Mouse (Mus musculus) lung, postnatal 14 days (tissue): ENCODE data around the gene Nr2f1.

ENCODE experiments used
- DNase-seq: peaks from one replicate; pipeline ENCODE4 v3.0.0; 2021

The Nr2f1 gene

GRCm38 (mm10) chr13:78178771-78179170 is 20.8 kb downstream of the Nr2f1 start:
- no peak for DNase-seq

GRCm38 (mm10) chr13:78178021-78178420 is 21.5 kb downstream of the Nr2f1 start:
- no peak for DNase-seq

- DNase-seq = no peak
Measured at GRCm38 (mm10) chr13:78177381-78177950, 22.1 kb downstream of the Nr2f1 start.

- DNase-seq = no peak
Measured at GRCm38 (mm10) chr13:78175821-78176380, 23.7 kb downstream of the Nr2f1 start.

- DNase-seq = no peak
Measured at GRCm38 (mm10) chr13:78174891-78175290, 24.7 kb downstream of the Nr2f1 start.

GRCm38 (mm10) chr13:78174191-78174590 is 25.4 kb downstream of the Nr2f1 start:
- no peak for DNase-seq

GRCm38 (mm10) chr13:78172861-78173260 is 26.7 kb downstream of the Nr2f1 start:
- no peak for DNase-seq

GRCm38 (mm10) chr13:78171984-78172636 is 27.4 kb downstream of the Nr2f1 start:
- DNase-seq = no peak

- peak; percentile 44 for DNase-seq
Measured at GRCm38 (mm10) chr13:78171320-78171719, 28.2 kb downstream of the Nr2f1 start.

- no peak for DNase-seq
Measured at GRCm38 (mm10) chr13:78168166-78168565, 31.4 kb downstream of the Nr2f1 start.

GRCm38 (mm10) chr13:78164941-78165340 is 34.6 kb downstream of the Nr2f1 start:
- DNase-seq = no peak

- peak; percentile 52 for DNase-seq
Measured at GRCm38 (mm10) chr13:78163087-78163958, 36.2 kb downstream of the Nr2f1 start.

- DNase-seq = no peak
Measured at GRCm38 (mm10) chr13:78162149-78162548, 37.4 kb downstream of the Nr2f1 start.

GRCm38 (mm10) chr13:78157465-78157864 is 42.1 kb downstream of the Nr2f1 start:
- DNase-seq = no peak
